Mouse (Mus musculus): ENCODE data around the gene Bicc1.

Bicc1 gene

DNA sequence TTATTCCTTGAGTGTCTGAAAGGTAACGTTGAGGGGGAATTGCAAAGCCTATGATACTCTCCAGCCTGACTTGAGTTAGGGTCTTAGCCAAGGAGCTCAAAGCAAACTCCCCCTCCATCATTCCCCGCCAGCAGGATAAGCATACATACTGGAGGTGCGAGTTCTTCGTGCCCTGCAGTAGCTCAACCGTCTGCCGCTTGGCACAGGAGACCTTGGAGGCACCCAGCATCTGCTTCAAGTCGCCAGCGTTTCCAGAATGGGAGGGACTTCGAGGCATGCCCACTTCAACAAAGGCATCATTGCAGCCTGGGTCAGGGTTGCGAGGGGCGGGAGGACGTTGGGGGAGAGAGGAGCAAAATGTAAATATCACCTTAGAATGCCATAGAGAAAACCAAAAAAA, 214.4 kb downstream of the Bicc1 start:
- ChIA-PET POLR2A (interaction anchor here in 1 of 4 experiments (0.6 kb wide), 1 partner anchor 782 kb away, joined by 3 read pairs; no protein-coding TSS in a partner anchor), CTCF (interaction anchor here in 1 of 4 experiments (0.6 kb wide), 1 partner anchor 19 kb away, joined by 9 read pairs; no protein-coding TSS in a partner anchor)

DNA sequence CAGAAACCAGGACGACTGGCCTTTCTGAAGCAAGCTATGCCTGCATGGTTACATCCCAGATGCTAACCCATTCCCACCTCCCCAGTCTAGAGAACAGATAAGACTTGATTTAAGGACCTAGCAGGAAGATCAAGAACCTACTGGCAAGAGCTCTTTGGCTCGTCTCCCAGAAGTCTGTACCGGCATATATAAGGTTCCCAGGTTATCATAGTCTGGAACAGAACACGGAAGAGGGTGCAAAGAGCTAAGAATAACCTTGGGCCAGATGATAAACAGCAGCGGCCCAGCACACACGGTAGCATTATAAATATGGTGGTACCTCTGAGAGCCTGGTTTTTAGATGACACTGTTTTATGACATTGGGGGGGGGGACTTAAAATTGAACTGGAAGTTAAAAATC, 217.9 kb downstream of the Bicc1 start:
- ChIA-PET POLR2A (interaction anchor here in 1 of 4 experiments (0.6 kb wide), 1 partner anchor 776 kb away, joined by 4 read pairs; no protein-coding TSS in a partner anchor), CTCF (no interaction called here)

DNA sequence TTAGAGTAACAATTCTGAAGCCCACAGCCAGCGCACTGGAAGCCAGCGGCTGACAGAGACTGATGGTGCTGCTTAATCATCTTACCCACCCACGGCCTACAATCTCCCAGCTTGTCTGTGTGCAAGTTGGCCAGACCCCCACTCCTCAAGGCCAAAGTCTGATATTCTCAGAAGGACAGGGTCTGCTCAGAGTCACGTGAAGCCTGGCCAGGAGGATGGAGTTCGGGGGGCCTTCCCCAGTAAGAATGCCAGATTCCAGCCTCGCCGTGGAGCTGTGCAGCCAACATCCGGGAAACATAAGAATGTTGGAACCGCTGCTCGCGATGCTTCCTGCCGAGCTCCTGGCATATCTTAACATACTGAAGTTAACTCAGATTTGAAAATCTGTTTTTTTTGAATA, 219.7 kb downstream of the Bicc1 start:
- ChIA-PET POLR2A (interaction anchor here in 1 of 4 experiments (0.6 kb wide), 1 partner anchor 161 kb away, joined by 7 read pairs; no protein-coding TSS in a partner anchor), CTCF (no interaction called here)

DNA sequence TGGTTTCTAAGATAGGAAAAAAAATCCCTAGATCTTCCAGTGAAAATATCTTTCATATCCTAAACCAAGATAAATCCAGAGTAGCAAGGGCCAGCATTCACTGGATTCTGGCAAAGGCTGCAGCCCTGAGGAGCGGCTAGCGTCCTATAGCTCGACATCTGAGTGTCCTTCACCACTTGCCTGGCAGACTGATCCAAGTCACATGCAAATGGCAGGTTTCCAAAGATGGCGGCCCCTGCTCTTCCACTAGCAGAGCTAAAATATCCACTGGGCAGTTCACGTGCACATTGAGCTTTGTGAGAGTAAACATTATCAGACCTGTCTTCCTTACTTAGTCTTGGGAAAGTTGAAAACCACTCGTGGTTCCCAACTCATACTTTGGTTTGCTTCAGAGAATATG, 222.1 kb downstream of the Bicc1 start:
- ChIA-PET POLR2A (no interaction called here), CTCF (interaction anchor here in 1 of 4 experiments (1.3 kb wide), 1 partner anchor 26 kb away, joined by 6 read pairs; no protein-coding TSS in a partner anchor)

DNA sequence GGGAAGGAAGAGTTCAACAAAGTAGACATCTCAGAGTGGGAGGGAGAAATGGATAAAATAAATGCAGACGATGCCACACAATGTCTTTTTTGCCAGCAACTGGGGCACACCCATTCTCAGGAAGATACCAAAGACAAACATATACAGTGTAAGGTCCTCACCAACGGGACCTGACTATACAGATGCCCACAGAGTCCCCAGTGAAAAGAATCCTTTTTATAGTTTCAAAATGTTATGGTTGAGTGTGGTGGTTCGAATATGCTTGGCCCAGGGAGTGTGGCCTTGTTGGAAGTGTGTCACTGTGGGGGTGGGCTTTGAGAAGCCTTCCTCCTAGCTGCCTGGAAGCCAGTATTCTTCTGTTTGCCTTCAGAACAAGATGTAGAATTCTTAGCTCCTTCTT, 223.5 kb downstream of the Bicc1 start:
- ChIA-PET POLR2A (no interaction called here), CTCF (no interaction called here)

DNA sequence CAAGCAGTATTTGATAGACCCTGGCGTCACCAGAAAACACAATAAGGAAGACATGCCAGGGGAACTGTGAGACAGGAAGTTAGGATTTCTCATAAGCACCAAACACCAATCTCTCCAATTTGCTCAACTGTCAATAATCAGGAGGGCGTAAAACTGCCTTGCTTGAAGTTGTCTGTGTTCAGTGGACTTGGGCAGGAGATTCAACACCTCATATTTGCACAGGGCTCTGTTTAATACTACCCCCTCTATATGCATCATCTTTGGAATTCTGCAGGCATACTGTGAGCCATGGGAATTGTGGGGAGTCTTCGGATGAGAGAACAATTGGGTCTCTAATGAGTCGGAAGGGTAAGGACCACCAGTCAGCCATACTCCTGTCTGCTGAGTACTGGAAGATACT, 233.4 kb downstream of the Bicc1 start:
- ChIA-PET CTCF (no interaction called here), POLR2A (no interaction called here)

DNA sequence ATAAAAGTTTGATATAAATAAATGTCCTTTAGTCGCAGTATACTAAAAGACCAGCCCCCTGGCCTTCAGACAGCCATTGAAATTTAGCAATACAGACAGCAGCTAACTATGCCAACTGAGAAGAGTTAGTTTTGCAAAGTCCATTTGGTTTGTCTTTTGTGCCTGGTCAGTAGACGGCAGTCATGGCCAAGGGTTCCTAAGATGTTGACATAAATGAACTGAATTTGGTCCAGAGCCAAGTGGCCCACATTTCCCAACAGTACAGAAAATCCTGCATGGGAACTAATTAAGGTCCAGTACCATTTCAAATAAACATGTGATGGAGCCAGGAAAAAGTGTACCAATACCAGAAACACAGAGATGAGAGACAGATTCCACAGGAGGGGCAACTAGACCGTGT, 235.2 kb downstream of the Bicc1 start:
- ChIA-PET POLR2A (interaction anchor here in 2 of 4 experiments (0.6 to 0.7 kb wide), 2 partner anchors 51 to 223 kb away, joined by 3 read pairs; no protein-coding TSS in a partner anchor), CTCF (interaction anchor here in 1 of 4 experiments (0.6 kb wide), 1 partner anchor 39 kb away, joined by 3 read pairs; no protein-coding TSS in a partner anchor)

DNA sequence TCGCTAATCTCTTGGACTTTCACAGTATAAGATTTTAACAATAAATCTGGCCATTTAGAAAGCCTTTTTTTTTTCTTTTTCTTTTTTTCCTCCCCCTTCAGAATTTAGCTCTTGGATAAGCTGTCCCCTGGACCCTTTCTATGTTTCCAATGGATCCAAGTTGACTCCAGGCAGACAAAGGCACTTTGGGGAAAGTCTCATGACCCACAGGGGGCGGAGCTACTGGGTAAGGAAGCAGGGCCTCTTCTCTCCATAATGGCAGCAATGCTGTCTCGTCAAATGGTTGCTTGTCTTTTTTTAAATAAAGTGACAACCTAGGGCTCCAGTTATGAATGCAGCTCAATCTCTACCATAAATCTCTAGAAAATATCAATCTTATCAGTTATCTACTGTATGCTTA, 235.6 kb downstream of the Bicc1 start:
- ChIA-PET POLR2A (interaction anchor here in 2 of 4 experiments (0.6 to 0.9 kb wide), 4 partner anchors 51 to 424 kb away, joined by 3 read pairs; partner anchors contain the start of gene Ipmk (in 1 of the 2)), CTCF (interaction anchor here in 1 of 4 experiments (0.6 to 1.2 kb wide), 2 partner anchors 40 kb away, joined by 3 read pairs; no protein-coding TSS in a partner anchor)

DNA sequence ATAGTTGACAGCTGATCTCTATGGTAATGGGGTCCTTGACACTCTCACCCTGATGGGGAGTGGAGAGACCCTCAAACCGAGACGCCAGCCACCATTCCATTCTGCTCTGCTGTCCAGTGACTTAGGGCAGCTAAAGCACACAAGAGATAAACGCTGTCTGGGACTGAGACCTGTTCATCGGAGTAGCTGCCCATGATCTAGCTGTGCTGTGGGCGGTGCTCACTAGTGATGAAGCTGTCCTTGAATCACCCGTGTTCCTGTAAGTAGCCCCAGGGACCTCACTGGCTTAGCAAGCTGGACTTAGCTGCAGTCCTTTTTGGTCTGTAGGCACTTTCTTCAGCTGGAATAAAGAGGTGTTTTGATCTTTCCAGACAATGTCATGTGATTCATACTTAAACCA, 238.0 kb downstream of the Bicc1 start:
- ChIA-PET CTCF (interaction anchor here in 1 of 4 experiments (0.6 kb wide), 1 partner anchor 508 kb away, joined by 3 read pairs; no protein-coding TSS in a partner anchor), POLR2A (interaction anchor here in 1 of 4 experiments (0.6 kb wide), 1 partner anchor 1385 kb away, joined by 5 read pairs; no protein-coding TSS in a partner anchor)

DNA sequence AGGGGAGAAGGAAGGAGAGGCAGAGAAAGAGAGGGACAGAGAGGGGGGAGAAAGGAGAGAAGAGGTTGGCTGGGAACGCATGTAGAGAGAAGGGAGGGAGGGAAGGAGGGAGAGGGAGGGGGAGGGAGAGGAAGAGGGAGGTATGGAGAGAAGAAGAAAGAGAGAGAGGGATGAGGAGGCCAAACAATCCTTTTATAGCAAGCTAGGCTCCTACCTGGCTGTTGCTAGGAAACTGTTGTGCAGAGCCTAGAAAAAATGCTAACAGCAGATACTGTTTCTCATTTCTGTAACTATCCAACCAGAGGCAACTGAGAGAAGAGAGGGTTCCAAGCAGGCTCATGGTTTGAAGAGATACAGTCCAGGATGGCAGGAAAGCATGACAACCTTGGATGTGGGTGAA, 239.6 kb downstream of the Bicc1 start:
- CTCF ChIA-PET: no interaction called here

DNA sequence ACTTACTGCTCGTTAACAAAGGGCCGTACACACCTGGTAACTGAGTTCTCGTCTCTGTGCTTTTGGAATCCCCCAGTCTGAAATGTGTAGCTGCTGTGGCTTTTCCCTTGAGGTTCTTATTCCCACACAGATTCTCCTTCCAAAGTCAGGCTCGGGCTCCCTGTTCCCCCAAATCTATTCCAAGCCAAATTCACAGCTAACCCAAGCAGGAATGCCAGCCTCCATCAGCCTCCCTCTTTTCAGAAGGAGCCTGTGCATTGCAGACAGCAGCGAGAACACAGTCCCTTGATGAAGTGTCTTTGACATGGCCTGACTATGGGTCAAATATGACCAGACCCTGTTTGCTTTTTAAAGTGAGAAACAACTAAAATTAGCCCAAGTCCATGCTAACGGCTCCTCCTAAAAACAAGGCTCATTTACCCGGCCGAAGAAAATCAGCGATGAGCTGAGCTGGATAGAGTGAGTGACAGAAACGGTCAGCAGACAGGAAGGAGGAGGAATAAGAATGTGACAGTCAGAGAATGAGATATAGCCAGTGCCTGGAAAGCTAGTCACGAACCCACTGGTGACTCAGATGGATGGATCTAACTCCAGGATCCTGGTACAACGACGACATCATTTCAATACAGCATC, 240.4 kb downstream of the Bicc1 start:
- ChIA-PET POLR2A (no interaction called here), CTCF (no interaction called here)

More for the DNA sequence above, 239.6 kb downstream of the Bicc1 start:
- POLR2A ChIA-PET: no interaction called here

DNA sequence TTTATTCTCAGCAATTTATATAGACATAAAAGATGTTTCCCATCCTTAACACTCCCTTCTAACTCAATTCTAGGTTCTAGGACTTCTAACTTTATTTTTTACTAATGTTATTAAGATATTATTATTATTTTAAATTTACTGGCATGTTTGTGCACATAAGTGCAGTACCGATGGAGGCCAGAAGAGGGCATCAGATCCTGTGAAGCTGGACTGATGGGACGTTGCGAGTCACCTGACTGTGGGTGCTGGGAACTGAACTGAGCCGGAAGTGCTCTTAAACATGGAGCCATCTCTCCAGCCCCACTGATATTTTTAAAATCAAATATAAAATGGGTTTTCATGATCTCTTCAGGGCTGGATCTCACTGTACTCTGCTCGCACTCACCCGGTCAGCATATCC, 242.8 kb downstream of the Bicc1 start:
- ChIA-PET CTCF (interaction anchor here in 3 of 4 experiments (0.6 to 1.0 kb wide), 4 partner anchors 14 to 499 kb away, joined by 3 to 7 read pairs (median 4); no protein-coding TSS in a partner anchor), POLR2A (interaction anchor here in 1 of 4 experiments (1.1 kb wide), 1 partner anchor 14 kb away, joined by 3 read pairs; no protein-coding TSS in a partner anchor)

DNA sequence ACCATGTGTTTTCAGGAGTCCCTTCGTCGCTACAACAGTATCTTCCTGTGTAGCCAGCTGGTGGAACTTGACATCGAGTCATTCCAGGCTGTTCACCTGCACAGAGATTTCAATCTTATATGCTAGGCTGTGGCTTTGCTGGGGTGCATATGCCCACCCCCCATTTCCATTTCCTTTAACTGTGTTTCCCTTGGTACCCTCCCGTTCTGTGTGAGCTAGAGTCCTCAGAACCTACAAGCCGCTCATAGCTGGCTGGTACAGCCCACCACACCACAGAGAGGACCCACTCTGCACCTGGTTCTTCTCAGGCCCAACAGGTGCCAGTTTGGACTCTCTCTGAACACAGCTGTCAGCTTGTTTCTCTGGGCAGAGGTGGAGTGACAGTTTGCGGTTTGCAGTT, 244.4 kb downstream of the Bicc1 start:
- POLR2A ChIA-PET: no interaction called here

DNA sequence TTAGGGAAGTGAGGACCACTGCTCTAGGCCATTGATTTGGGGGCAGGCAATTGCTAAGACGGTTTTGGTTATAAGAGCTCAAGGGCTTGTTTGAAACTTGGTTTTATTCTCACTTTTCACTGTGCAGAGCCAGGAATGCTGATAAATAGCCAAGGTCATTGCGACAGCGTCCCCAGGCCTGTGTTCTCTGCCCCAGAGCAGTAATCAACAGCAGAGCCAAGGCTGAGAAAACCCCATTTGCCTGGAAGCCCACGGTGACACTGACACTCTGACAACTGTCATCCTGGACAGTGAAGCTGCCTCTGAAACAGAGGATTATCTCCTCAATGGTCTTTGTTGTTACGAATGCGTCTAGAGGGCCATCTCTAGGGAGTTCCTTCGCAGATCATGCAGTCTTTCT, 255.6 kb downstream of the Bicc1 start:
- ChIA-PET CTCF (interaction anchor here in 1 of 4 experiments (1.0 kb wide), 1 partner anchor 60 kb away, joined by 7 read pairs; no protein-coding TSS in a partner anchor), POLR2A (no interaction called here)

More for the DNA sequence above, 244.4 kb downstream of the Bicc1 start:
- CTCF ChIA-PET: interaction anchor here in 1 of 4 experiments (0.7 kb wide), 1 partner anchor 50 kb away, joined by 3 read pairs; no protein-coding TSS in a partner anchor

DNA sequence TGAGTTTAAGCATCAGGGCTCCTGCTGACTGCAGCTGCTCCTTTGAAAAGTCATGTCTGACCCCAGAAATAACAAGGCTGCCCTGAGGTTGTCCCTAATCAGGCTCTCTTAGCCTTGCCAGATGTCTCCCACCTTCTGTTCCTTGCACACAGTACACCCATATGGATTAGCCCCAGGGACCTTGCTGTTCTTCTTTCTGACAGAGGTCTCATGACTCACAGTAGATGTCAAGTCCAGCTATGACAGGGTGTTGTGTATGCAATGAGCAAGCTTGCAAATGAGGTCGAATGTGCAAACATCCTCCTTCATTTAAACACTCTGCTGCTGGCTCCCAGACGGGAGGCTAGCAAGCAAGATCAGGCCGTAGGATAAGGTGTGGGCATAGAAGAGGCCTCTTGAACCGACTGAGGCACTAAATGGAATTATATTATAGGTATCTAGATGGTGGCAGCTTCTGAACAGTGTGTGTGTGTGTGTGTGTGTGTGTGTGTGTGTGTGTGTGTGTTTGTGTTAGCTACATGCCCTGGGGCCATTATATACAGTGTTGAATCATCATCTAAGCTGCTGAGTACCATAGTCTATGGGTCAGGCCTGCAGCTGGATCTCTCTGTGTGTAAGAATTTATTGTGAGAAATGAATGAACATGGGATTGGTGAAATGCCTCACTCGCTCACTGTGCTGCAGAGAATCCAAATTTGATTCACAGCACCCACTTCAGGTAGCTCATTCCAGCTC, 256.6 kb downstream of the Bicc1 start:
- POLR2A ChIA-PET: interaction anchor here in 1 of 4 experiments (0.6 kb wide), 1 partner anchor 14 kb away, joined by 3 read pairs; no protein-coding TSS in a partner anchor
- CTCF ChIA-PET: interaction anchor here in 3 of 4 experiments (0.6 to 1.2 kb wide), 4 partner anchors 14 to 498 kb away, joined by 3 to 7 read pairs (median 4); no protein-coding TSS in a partner anchor

DNA sequence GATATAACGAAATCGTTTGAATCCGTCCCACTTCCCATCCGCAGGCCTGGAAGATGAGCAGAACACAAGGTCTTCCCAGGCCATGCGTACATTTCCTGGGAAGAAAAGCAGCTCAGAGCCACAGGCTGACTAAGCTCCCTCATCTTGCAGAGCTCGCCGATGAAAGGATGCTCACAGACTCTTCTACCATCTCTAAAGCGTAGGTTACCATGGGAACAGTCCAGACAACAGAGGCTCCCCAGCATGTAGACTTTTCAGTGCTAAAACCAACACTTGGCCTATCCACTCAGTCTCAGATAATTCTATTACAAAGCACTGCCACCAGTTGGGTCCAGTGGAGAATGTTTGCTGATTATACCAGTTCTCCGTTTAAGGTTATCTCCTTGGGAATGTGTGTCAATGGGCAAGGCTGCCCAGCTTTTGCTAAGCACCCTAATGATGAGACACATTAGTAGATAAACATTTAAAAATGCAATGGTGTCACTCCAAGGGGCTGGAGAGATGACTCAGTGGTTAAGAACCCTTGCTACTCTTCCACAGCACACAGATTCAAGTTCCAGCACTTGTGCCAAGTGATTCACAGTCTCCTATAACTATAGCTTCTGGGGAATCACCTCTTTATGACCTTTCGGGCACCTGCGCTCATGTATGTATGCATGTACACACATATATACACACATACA, 258.2 kb downstream of the Bicc1 start:
- POLR2A ChIA-PET: no interaction called here
- CTCF ChIA-PET: interaction anchor here in 1 of 4 experiments (0.7 kb wide), 1 partner anchor 270 kb away, joined by 3 read pairs; no protein-coding TSS in a partner anchor

DNA sequence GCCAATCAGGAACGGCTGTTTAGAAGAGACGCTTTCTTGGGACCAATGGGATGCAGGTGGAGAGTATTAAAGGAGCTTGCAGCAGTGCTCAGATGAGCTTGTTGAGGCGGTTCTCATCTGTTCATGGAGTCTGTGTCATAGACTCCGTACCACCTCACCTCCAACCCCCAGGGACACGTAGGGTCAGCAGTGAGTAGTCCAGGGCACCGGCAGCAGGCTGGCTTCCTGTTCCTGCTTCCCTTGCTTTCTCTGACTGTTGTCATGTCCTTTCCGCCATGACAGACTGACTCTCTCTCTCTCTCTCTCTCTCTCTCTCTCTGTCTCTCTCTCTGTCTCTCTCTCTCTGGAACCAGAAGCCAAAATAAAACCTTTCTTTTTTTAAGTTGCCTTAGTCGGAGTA, 263.6 kb downstream of the Bicc1 start:
- POLR2A ChIA-PET: interaction anchor here in 1 of 4 experiments (0.7 kb wide), 1 partner anchor 54 kb away, joined by 4 read pairs; no protein-coding TSS in a partner anchor
- CTCF ChIA-PET: interaction anchor here in 1 of 4 experiments (0.5 to 0.6 kb wide), 2 partner anchors 163 to 544 kb away, joined by 3 to 4 read pairs; no protein-coding TSS in a partner anchor

DNA sequence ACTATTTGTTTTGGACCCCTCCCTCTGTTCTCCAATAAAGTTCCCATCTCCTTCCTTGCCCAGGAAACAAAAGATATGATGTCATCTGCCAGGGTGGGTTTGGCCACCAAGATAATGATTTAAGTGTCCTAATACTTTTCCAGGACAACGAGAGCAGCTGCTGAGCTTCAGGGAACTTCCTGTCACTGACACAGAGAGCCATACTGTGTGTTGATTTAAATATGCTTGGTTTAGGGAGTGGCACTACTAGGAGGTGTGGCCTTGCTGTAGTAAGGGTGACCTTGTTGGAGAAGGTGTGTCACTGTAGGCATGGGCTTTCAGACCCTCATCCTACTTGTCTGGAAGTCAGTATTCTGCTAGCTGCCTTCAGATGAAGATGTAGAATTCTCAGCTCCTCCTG, 281.5 kb downstream of the Bicc1 start:
- ChIA-PET CTCF (interaction anchor here in 2 of 4 experiments (0.9 to 1.0 kb wide), 2 partner anchors 85 to 86 kb away, joined by 3 to 16 read pairs; no protein-coding TSS in a partner anchor), POLR2A (interaction anchor here in 2 of 4 experiments (1.1 to 1.6 kb wide), 2 partner anchors 13 to 20 kb away, joined by 3 to 4 read pairs; no protein-coding TSS in a partner anchor)
